Mouse (Mus musculus): Measurements from ENCODE around the gene Ccdc42.

Gene Ccdc42

GRCm38 (mm10) chr11:68566447-68567059, 20.3 kb upstream of the Ccdc42 start:
- no peak for TF ChIP-seq GATA4 (IDR thresholded peaks at IDR 0.05; ENCODE audit: insufficient replicate concordance, low read length)

- no peak for TF ChIP-seq GATA4 (IDR thresholded peaks at IDR 0.05; ENCODE audit: insufficient replicate concordance, low read length)
These were observed 16.0 kb upstream of the Ccdc42 start for GRCm38 (mm10) chr11:68570861-68571260.

GRCm38 (mm10) chr11:68577076-68577475, 9.7 kb upstream of the Ccdc42 start:
- TF ChIP-seq GATA4 (IDR thresholded peaks at IDR 0.05; ENCODE audit: insufficient replicate concordance, low read length), result no peak

GRCm38 (mm10) chr11:68579462-68579881, 7.3 kb upstream of the Ccdc42 start:
- no peak for TF ChIP-seq GATA4 (IDR thresholded peaks at IDR 0.05; ENCODE audit: insufficient replicate concordance, low read length)

- no peak for TF ChIP-seq GATA4 (IDR thresholded peaks at IDR 0.05; ENCODE audit: insufficient replicate concordance, low read length)
These were observed 6.3 kb upstream of the Ccdc42 start for GRCm38 (mm10) chr11:68580566-68580965.

- no peak for TF ChIP-seq GATA4 (IDR thresholded peaks at IDR 0.05; ENCODE audit: insufficient replicate concordance, low read length)
These were observed 3.6 kb upstream of the Ccdc42 start for GRCm38 (mm10) chr11:68583225-68583624.

- TF ChIP-seq GATA4 (IDR thresholded peaks at IDR 0.05; ENCODE audit: insufficient replicate concordance, low read length), result no peak
These were observed 2.8 kb upstream of the Ccdc42 start for GRCm38 (mm10) chr11:68583906-68584480.

GRCm38 (mm10) chr11:68585890-68586289, 931 bp upstream of the Ccdc42 start:
- no peak for TF ChIP-seq GATA4 (IDR thresholded peaks at IDR 0.05; ENCODE audit: insufficient replicate concordance, low read length)

- no peak for TF ChIP-seq GATA4 (IDR thresholded peaks at IDR 0.05; ENCODE audit: insufficient replicate concordance, low read length)
These were observed 2.4 kb downstream of the Ccdc42 start for GRCm38 (mm10) chr11:68589055-68589809.

- TF ChIP-seq GATA4 (IDR thresholded peaks at IDR 0.05; ENCODE audit: insufficient replicate concordance, low read length), result no peak
These were observed 4.9 kb downstream of the Ccdc42 start for GRCm38 (mm10) chr11:68591708-68592107.

GRCm38 (mm10) chr11:68593247-68593646, 6.4 kb downstream of the Ccdc42 start:
- no peak for TF ChIP-seq GATA4 (IDR thresholded peaks at IDR 0.05; ENCODE audit: insufficient replicate concordance, low read length)

- TF ChIP-seq GATA4 (IDR thresholded peaks at IDR 0.05; ENCODE audit: insufficient replicate concordance, low read length), result no peak
These were observed 11.1 kb downstream of the Ccdc42 start for GRCm38 (mm10) chr11:68597912-68598311.

GRCm38 (mm10) chr11:68600551-68601021, 13.8 kb downstream of the Ccdc42 start:
- no peak for TF ChIP-seq GATA4 (IDR thresholded peaks at IDR 0.05; ENCODE audit: insufficient replicate concordance, low read length)

- TF ChIP-seq GATA4 (IDR thresholded peaks at IDR 0.05; ENCODE audit: insufficient replicate concordance, low read length), result no peak
These were observed 14.7 kb downstream of the Ccdc42 start for GRCm38 (mm10) chr11:68601486-68601991.

GRCm38 (mm10) chr11:68602200-68602931, 15.5 kb downstream of the Ccdc42 start:
- TF ChIP-seq GATA4 (IDR thresholded peaks at IDR 0.05; ENCODE audit: insufficient replicate concordance, low read length), result no peak
